Mouse (Mus musculus): ENCODE measurements around the gene Rps16. TPM values are rescaled to one million over a fixed set of nuclear protein-coding genes. Genes with fewer than 3 reads are reported as not detected.

Gene Rps16
- polyA plus RNA-seq, 1 experiment from 2014 or later: 955 TPM

DNA sequence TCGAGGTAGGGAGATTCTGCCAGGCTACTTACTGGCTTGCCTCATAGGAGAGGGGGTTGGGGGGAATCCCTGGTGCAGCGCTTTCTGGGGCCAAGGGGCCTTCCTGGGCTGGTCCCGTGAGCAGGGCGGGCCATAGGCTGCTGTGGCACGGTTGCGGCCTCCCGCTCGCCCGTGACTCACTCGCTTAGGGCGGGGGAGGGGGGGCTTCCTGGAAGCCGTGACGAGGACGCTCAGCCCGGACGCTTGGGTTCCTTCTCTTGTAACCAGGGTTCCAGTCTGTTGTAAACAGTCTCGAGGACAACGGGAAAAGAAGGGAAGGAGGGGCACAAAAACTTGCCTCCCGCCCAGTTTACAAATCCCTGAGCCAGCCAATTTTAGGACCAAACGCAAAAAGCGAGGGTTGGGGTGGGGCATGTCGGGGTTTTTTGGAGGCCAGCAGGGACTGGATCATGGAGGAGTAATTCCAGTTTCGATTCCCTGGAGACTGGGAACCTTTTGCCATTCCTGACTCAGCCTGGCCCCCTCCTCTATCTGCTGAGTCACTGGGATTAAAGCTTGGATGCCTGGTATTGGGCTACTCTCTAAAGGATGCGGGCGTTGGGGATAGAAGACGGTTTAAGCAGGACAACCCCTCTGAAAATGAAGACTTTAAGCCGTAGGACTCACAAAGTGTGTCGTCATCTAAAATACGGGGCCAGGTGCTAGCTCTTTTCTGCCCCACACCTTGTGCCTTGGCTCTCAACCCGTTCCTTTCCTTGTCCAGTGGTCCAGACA lies 30.8 kb downstream of the Rps16 start:
- peak; percentile 71 for ATAC-seq (ENCODE audit: low FRiP score, low TSS enrichment)
- WGBS: under 1% methylated on average over 30 of the region's 30 CpGs

DNA sequence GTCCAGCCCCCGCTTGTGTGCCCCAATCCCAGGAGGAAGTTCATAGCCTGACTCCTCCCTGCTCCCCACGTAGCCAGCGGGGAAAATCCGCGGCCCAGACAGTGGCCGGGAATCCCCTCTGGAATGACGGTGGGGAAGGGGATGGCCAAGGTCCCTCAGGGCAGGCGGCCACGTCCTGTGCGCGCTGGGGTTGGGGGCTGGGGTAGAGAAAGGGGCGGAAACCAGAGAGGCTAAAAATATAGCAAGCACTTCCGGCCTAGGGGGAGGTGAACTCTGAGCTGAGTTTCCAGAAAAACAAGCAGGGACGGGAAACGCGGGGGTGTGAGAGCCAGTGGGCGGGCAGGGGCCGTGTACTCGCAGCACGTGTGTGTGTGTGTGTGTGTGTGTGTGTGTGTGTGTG lies 31.5 kb downstream of the Rps16 start:
- TF ChIP-seq CTCF (IDR thresholded peaks at IDR 0.05; ENCODE audit: low read depth): no peak
- TF ChIP-seq EP300 (optimal IDR thresholded peaks at IDR 0.05): peak; percentile 89
- peak; percentile 53 for ATAC-seq (ENCODE audit: low FRiP score, low TSS enrichment)
- H3K4me1 ChIP-seq (replicated peaks; ENCODE audit: control insufficient read depth, insufficient read depth): peaks cover 14% of the 10 kb centered on the region; the same call in 1 of the 2 replicates
- peak overlapping the region; percentile 100 for H3K27ac ChIP-seq (replicated peaks)
- H3K4me3 ChIP-seq (ENCODE audit: low read depth, low read length): peak overlapping the region; percentile 39
- H3K4me2 ChIP-seq (replicated peaks; ENCODE audit: low read depth): peak overlapping the region; percentile 81
- H3K9me3 ChIP-seq (ENCODE audit: control insufficient read depth, low read length): no peaks in the 10 kb centered on the region
- DNase-seq (ENCODE audit: low spot score): peak; percentile 93
- peaks cover 7% of the 10 kb centered on the region; the same call in 1 of the 2 replicates for H3K36me3 ChIP-seq (ENCODE audit: control insufficient read depth, insufficient read depth, low read length)
- H3K27me3 ChIP-seq (ENCODE audit: control insufficient read depth, insufficient read depth, low read length): no peaks in the 10 kb centered on the region
- WGBS: 0% methylated on average over 20 of the region's 20 CpGs
- H3K9ac ChIP-seq (ENCODE audit: low read length): peak overlapping the region; percentile 78

More for the DNA sequence above, 30.8 kb downstream of the Rps16 start:
- Histone ChIP-seq H3K9me3 (ENCODE audit: control insufficient read depth, low read length) (no peaks in the 10 kb centered on the region), H3K4me1 (replicated peaks; ENCODE audit: control insufficient read depth, insufficient read depth) (peaks cover 14% of the 10 kb centered on the region; the same call in 1 of the 2 replicates), H3K4me2 (replicated peaks; ENCODE audit: low read depth) (peak overlapping the region; percentile 81), H3K9ac (ENCODE audit: low read length) (peak overlapping the region; percentile 78), H3K4me3 (ENCODE audit: low read depth, low read length) (peak overlapping the region; percentile 39), H3K27ac (replicated peaks) (peak overlapping the region; percentile 100), H3K36me3 (ENCODE audit: control insufficient read depth, insufficient read depth, low read length) (peaks cover 7% of the 10 kb centered on the region; the same call in 1 of the 2 replicates), H3K27me3 (ENCODE audit: control insufficient read depth, insufficient read depth, low read length) (no peaks in the 10 kb centered on the region)
- no peak for TF ChIP-seq CTCF (IDR thresholded peaks at IDR 0.05; ENCODE audit: low read depth)
- peak; percentile 52 for TF ChIP-seq EP300 (optimal IDR thresholded peaks at IDR 0.05)
- DNase-seq (ENCODE audit: low spot score): peak; percentile 97

DNA sequence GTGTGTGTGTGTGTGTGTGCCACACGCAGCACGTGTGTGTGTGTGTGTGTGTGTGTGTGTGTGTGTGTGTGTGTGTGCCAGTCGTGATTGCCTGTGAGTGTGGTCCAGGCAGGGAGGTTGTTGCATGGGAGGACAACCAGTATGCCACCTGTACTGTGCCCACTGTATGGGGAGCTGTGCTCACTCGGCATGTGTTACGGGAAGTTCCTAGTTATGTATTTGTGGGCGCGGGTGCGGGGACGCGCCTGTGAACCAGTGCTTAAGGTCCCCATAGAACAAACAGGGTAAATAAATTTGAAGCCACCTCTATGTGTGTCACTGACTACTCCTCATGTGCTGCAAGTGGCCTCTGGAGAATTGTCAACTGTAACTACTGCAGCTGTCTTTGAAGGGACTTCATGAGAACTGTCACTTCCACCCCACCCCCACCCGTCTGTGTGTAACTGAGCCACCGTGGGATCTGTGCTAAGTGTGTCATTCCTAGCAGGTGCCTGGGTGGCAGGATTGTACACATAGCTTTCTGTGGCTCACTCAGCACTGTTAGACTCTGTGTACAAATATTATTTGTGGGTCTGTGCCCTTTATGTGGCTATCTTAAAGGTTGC lies 32.0 kb downstream of the Rps16 start:
- Histone ChIP-seq H3K9ac (ENCODE audit: low read length) (peak overlapping the region; percentile 48; the same call in 1 of the 2 replicates), H3K9me3 (ENCODE audit: control insufficient read depth, low read length) (no peaks in the 10 kb centered on the region), H3K4me2 (replicated peaks; ENCODE audit: low read depth) (peak overlapping the region; percentile 81), H3K4me1 (replicated peaks; ENCODE audit: control insufficient read depth, insufficient read depth) (peaks cover 14% of the 10 kb centered on the region; the same call in 1 of the 2 replicates), H3K27ac (replicated peaks) (peak overlapping the region; percentile 100), H3K27me3 (ENCODE audit: control insufficient read depth, insufficient read depth, low read length) (no peaks in the 10 kb centered on the region), H3K4me3 (ENCODE audit: low read depth, low read length) (no peak overlapping the region), H3K36me3 (ENCODE audit: control insufficient read depth, insufficient read depth, low read length) (peaks cover 7% of the 10 kb centered on the region; the same call in 1 of the 2 replicates)
- TF ChIP-seq CTCF (IDR thresholded peaks at IDR 0.05; ENCODE audit: low read depth) (no peak), EP300 (optimal IDR thresholded peaks at IDR 0.05) (no peak)
- DNase-seq (ENCODE audit: low spot score): peak; percentile 62
- WGBS: 25% methylated on average over 10 of the region's 12 CpGs
- ATAC-seq (ENCODE audit: low FRiP score, low TSS enrichment): no peak

GRCm38 (mm10) chr7:28382981-28383396 lies 32.5 kb downstream of the Rps16 start:
- peak; percentile 80 for DNase-seq (ENCODE audit: low spot score)
- H3K27me3 ChIP-seq (ENCODE audit: control insufficient read depth, insufficient read depth, low read length): no peaks in the 10 kb centered on the region
- peak; percentile 49 for ATAC-seq (ENCODE audit: low FRiP score, low TSS enrichment)
- H3K9me3 ChIP-seq (ENCODE audit: control insufficient read depth, low read length): no peaks in the 10 kb centered on the region
- H3K4me2 ChIP-seq (replicated peaks; ENCODE audit: low read depth): peak overlapping the region; percentile 81; the same call in 1 of the 2 replicates
- H3K27ac ChIP-seq (replicated peaks): peak overlapping the region; percentile 100
- peak overlapping the region; percentile 27 for H3K9ac ChIP-seq (ENCODE audit: low read length)
- no peak for TF ChIP-seq EP300 (optimal IDR thresholded peaks at IDR 0.05)
- TF ChIP-seq CTCF (IDR thresholded peaks at IDR 0.05; ENCODE audit: low read depth): no peak
- H3K4me3 ChIP-seq (ENCODE audit: low read depth, low read length): no peak overlapping the region
- 45% methylated on average over 11 of the region's 11 CpGs for WGBS
- H3K4me1 ChIP-seq (replicated peaks; ENCODE audit: control insufficient read depth, insufficient read depth): peaks cover 14% of the 10 kb centered on the region; the same call in 1 of the 2 replicates
- H3K36me3 ChIP-seq (ENCODE audit: control insufficient read depth, insufficient read depth, low read length): peaks cover 2% of the 10 kb centered on the region; the same call in 1 of the 2 replicates

GRCm38 (mm10) chr7:28383606-28384005 lies 33.2 kb downstream of the Rps16 start:
- no peak for DNase-seq (ENCODE audit: low spot score)
- Histone ChIP-seq H3K36me3 (ENCODE audit: control insufficient read depth, insufficient read depth, low read length) (peaks cover under 1% of the 10 kb centered on the region; the same call in 1 of the 2 replicates), H3K9ac (ENCODE audit: low read length) (no peak overlapping the region), H3K4me3 (ENCODE audit: low read depth, low read length) (no peak overlapping the region), H3K9me3 (ENCODE audit: control insufficient read depth, low read length) (no peaks in the 10 kb centered on the region), H3K27me3 (ENCODE audit: control insufficient read depth, insufficient read depth, low read length) (no peaks in the 10 kb centered on the region), H3K27ac (replicated peaks) (peak overlapping the region; percentile 100), H3K4me2 (replicated peaks; ENCODE audit: low read depth) (no peak overlapping the region), H3K4me1 (replicated peaks; ENCODE audit: control insufficient read depth, insufficient read depth) (peaks cover 14% of the 10 kb centered on the region; the same call in 1 of the 2 replicates)
- no peak for TF ChIP-seq EP300 (optimal IDR thresholded peaks at IDR 0.05)
- 71% methylated on average over 4 of the region's 4 CpGs for WGBS
- no peak for ATAC-seq (ENCODE audit: low FRiP score, low TSS enrichment)
